Mouse (Mus musculus): Measurements from ENCODE around the gene Nrip1. TPM values are rescaled to one million over a fixed set of nuclear protein-coding genes. Genes with fewer than 3 reads are reported as not detected.

Gene Nrip1
- total and polyA plus RNA-seq, 3 experiments = not detected

GRCm38 (mm10) chr16:76280365-76280764 lies 93.3 kb downstream of the Nrip1 start:
- TF ChIP-seq SIN3A (IDR thresholded peaks at IDR 0.05; ENCODE audit: low read length) (no peak), ETS1 (conservative IDR thresholded peaks at IDR 0.05; ENCODE audit: low read depth, low read length) (no peak), RCOR1 (conservative IDR thresholded peaks at IDR 0.05; ENCODE audit: low read depth, low read length) (no peak), JUND (conservative IDR thresholded peaks at IDR 0.05; ENCODE audit: low read depth, low read length) (no peak), USF2 (conservative IDR thresholded peaks at IDR 0.05; ENCODE audit: low read depth, low read length) (no peak), ZNF384 (IDR thresholded peaks at IDR 0.05; ENCODE audit: low read depth, low read length) (no peak), NRF1 (IDR thresholded peaks at IDR 0.05; ENCODE audit: low read depth, low read length) (no peak), MAZ (IDR thresholded peaks at IDR 0.05; ENCODE audit: low read depth, low read length) (no peak), KAT2A (IDR thresholded peaks at IDR 0.05; ENCODE audit: insufficient replicate concordance, low read length) (no peak), EP300 (IDR thresholded peaks at IDR 0.05; ENCODE audit: low read length) (no peak), MAFK (IDR thresholded peaks at IDR 0.05; ENCODE audit: insufficient replicate concordance, low read length) (no peak), CTCF (conservative IDR thresholded peaks at IDR 0.05 in 1 of 2, IDR thresholded peaks at IDR 0.05 in 1 of 2; ENCODE audit: low read depth in 2 of 2, low read length in 2 of 2) (no peak), RAD21 (IDR thresholded peaks at IDR 0.05; ENCODE audit: low read depth, low read length) (no peak), USF1 (IDR thresholded peaks at IDR 0.05; ENCODE audit: low read depth, low read length) (no peak), ZC3H11A (IDR thresholded peaks at IDR 0.05; ENCODE audit: low read depth, low read length) (no peak), ZKSCAN1 (IDR thresholded peaks at IDR 0.05; ENCODE audit: borderline replicate concordance, low read depth, low read length) (no peak), UBTF (IDR thresholded peaks at IDR 0.05; ENCODE audit: low read depth, low read length) (no peak), TCF12 (IDR thresholded peaks at IDR 0.05; ENCODE audit: low read depth, low read length) (no peak), IRF4 (IDR thresholded peaks at IDR 0.05; ENCODE audit: low read depth, low read length) (no peak), NELFE (IDR thresholded peaks at IDR 0.05; ENCODE audit: low read depth, low read length) (no peak)
- Histone ChIP-seq H3K79me2 (replicated peaks; ENCODE audit: control insufficient read depth, extremely low read depth, insufficient read depth, poor library complexity, severe bottlenecking) (no peaks in the 10 kb centered on the region), H3K27ac (ENCODE audit: insufficient read depth, low read depth) (no peak overlapping the region), H3K4me2 (ENCODE audit: insufficient read depth, low read depth, poor library complexity, severe bottlenecking) (no peak overlapping the region), H3K4me1 (ENCODE audit: control insufficient read depth in 1 of 2, insufficient read depth in 2 of 2) (no peaks in the 10 kb centered on the region), H3K27me3 (replicated peaks) (no peaks in the 10 kb centered on the region), H3K9me3 (replicated peaks; ENCODE audit: low read length) (peaks cover 80% of the 10 kb centered on the region), H3K4me3 (replicated peaks in 1 of 3; ENCODE audit: low read depth in 2 of 3, low read length in 2 of 3, poor library complexity in 1 of 3) (no peak overlapping the region), H3K9ac (ENCODE audit: insufficient read depth, low read depth) (no peak overlapping the region), H3K36me3 (replicated peaks in 1 of 2; ENCODE audit: control insufficient read depth in 1 of 2, insufficient read depth in 1 of 2, low read length in 1 of 2) (no peaks in the 10 kb centered on the region)
- in situ Hi-C loops (cut with MboI; ENCODE audit: low pct_ligation_motif_present, low pct_unique_long_range_greater_than_20kb, low sequenced_read_pairs) (no loop called here), dilution Hi-C loops (cut with MboI; ENCODE audit: extremely low pct_ligation_motif_present, extremely low pct_unique_long_range_greater_than_20kb, low sequenced_read_pairs) (no loop called here)
- DNase-seq (ENCODE audit: extremely low read depth) = no peak

DNA sequence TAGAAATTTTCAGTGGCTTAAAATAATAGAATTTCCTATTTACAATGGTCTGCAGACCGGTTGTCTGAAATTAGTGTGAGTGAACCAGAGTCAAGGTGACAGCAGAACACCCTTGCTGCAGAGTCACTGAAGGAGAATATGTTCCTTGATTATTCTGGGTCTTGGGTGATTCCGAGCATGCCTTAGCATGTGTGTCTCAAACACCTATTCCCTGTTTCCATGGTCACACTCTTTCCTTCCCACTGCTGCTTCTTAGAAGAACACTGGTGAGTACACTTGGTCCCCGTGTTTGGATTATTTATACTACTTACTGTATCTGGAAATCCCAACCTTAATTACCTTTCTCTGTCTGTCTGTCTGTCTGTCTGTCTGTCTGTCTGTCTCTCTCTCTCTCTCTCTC lies 97.4 kb downstream of the Nrip1 start:
- no peaks in the 10 kb centered on the region for H3K36me3 ChIP-seq (replicated peaks in 1 of 2; ENCODE audit: control insufficient read depth in 1 of 2, insufficient read depth in 1 of 2, low read length in 1 of 2)
- no peak for TF ChIP-seq JUN (IDR thresholded peaks at IDR 0.05; ENCODE audit: insufficient read depth, low read depth, low read length)
- TF ChIP-seq RAD21 (IDR thresholded peaks at IDR 0.05; ENCODE audit: low read depth, low read length) = no peak
- TF ChIP-seq E2F4 (IDR thresholded peaks at IDR 0.05; ENCODE audit: insufficient replicate concordance, low read depth, low read length) = no peak
- TF ChIP-seq MAX (IDR thresholded peaks at IDR 0.05; ENCODE audit: low read length) = no peak
- no peak for TF ChIP-seq ETS1 (conservative IDR thresholded peaks at IDR 0.05; ENCODE audit: low read depth, low read length)
- TF ChIP-seq CHD2 (IDR thresholded peaks at IDR 0.05; ENCODE audit: low read length) = no peak
- TF ChIP-seq ZKSCAN1 (IDR thresholded peaks at IDR 0.05; ENCODE audit: borderline replicate concordance, low read depth, low read length) = no peak
- no peak for TF ChIP-seq CTCF (conservative IDR thresholded peaks at IDR 0.05 in 1 of 2, IDR thresholded peaks at IDR 0.05 in 1 of 2; ENCODE audit: low read depth in 2 of 2, low read length in 2 of 2)
- no peak for TF ChIP-seq JUND (conservative IDR thresholded peaks at IDR 0.05; ENCODE audit: low read depth, low read length)
- TF ChIP-seq USF1 (IDR thresholded peaks at IDR 0.05; ENCODE audit: low read depth, low read length) = no peak
- no peak for TF ChIP-seq UBTF (IDR thresholded peaks at IDR 0.05; ENCODE audit: low read depth, low read length)
- no peak for TF ChIP-seq HCFC1 (IDR thresholded peaks at IDR 0.05; ENCODE audit: low read depth, low read length)
- TF ChIP-seq POLR2A (IDR thresholded peaks at IDR 0.05; ENCODE audit: low read depth, low read length) = no peak
- TF ChIP-seq MXI1 (IDR thresholded peaks at IDR 0.05; ENCODE audit: low read depth, low read length) = no peak

More for the DNA sequence above, 97.4 kb downstream of the Nrip1 start:
- no peak for DNase-seq (ENCODE audit: extremely low read depth)
- Histone ChIP-seq H3K27me3 (replicated peaks) (no peaks in the 10 kb centered on the region), H3K9ac (ENCODE audit: insufficient read depth, low read depth) (no peak overlapping the region), H3K9me3 (replicated peaks; ENCODE audit: low read length) (peaks cover 64% of the 10 kb centered on the region), H3K4me3 (replicated peaks in 1 of 3; ENCODE audit: low read depth in 2 of 3, low read length in 2 of 3, poor library complexity in 1 of 3) (no peak overlapping the region), H3K27ac (ENCODE audit: insufficient read depth, low read depth) (no peak overlapping the region), H3K4me2 (ENCODE audit: insufficient read depth, low read depth, poor library complexity, severe bottlenecking) (no peak overlapping the region), H3K79me2 (replicated peaks; ENCODE audit: control insufficient read depth, extremely low read depth, insufficient read depth, poor library complexity, severe bottlenecking) (no peaks in the 10 kb centered on the region), H3K4me1 (ENCODE audit: control insufficient read depth in 1 of 2, insufficient read depth in 2 of 2) (no peaks in the 10 kb centered on the region)
- in situ Hi-C loops (cut with MboI; ENCODE audit: low pct_ligation_motif_present, low pct_unique_long_range_greater_than_20kb, low sequenced_read_pairs) (no loop called here), dilution Hi-C loops (cut with MboI; ENCODE audit: extremely low pct_ligation_motif_present, extremely low pct_unique_long_range_greater_than_20kb, low sequenced_read_pairs) (no loop called here)

All from CH12.LX (cell line).